In genomic region chr3:148894867-148895266, GRCm38 (mm10) we compare ENCODE assay signal across 13 mouse cellular contexts.
DNase-seq lines count a peak whose midpoint lies in the region; ATAC-seq and TF ChIP-seq lines count a peak whose summit lies in the region.
"Had no signal": no experiment of that assay in that cellular context is flagged by ENCODE, and none has a peak within 500 bp of the region (broad histone marks: within the 10 kb centered on the region; RNA-seq: fewer than 3 reads in every experiment).

No protein-coding gene starts in this region.

- H3K9ac ChIP-seq in heart, embryonic 11.5 days (ENCODE audit: low read depth, low read length) = no peak overlapping the region
- H3K9ac ChIP-seq in intestine, postnatal 0 days (ENCODE audit: low read depth, low read length) = no peak overlapping the region
- no peak overlapping the region for H3K9ac ChIP-seq in intestine, embryonic 16.5 days (ENCODE audit: low read depth, low read length)
- H3K9ac ChIP-seq: liver, postnatal 0 days; neural tube, embryonic 15.5 days had no signal

- ATAC-seq in heart, embryonic 11.5 days (replicated peaks; ENCODE audit: insufficient number of reproducible peaks, low FRiP score, low TSS enrichment) = no peak
- no peak for ATAC-seq in intestine, postnatal 0 days
- no peak for ATAC-seq in intestine, embryonic 16.5 days
- 0 out of 2 replicates have a peak, but pooled peaks have one; percentile 4 for ATAC-seq in common myeloid progenitor, adult 5-6 weeks (replicated peaks; ENCODE audit: low read depth, poor library complexity, severe bottlenecking)
- ATAC-seq: liver, postnatal 0 days had no signal

- H3K4me2 ChIP-seq in heart, embryonic 11.5 days = no peak overlapping the region
- H3K4me2 ChIP-seq in intestine, postnatal 0 days (replicated peaks; ENCODE audit: low read depth) = no peak overlapping the region
- H3K4me2 ChIP-seq in intestine, embryonic 16.5 days (ENCODE audit: low read depth, low read length) = no peak overlapping the region
- H3K4me2 ChIP-seq: neural tube, embryonic 15.5 days had no signal

- H3K36me3 ChIP-seq in heart, embryonic 10.5 days = peaks cover 5% of the 10 kb centered on the region; the same call in 1 of the 2 replicates
- H3K36me3 ChIP-seq in heart, embryonic 11.5 days (ENCODE audit: control insufficient read depth, insufficient read depth, low read length) = no peaks in the 10 kb centered on the region
- no peaks in the 10 kb centered on the region for H3K36me3 ChIP-seq in intestine, postnatal 0 days (ENCODE audit: control insufficient read depth, insufficient read depth)
- H3K36me3 ChIP-seq in intestine, embryonic 16.5 days (ENCODE audit: control insufficient read depth, insufficient read depth, low read length) = no peaks in the 10 kb centered on the region
- no peaks in the 10 kb centered on the region for H3K36me3 ChIP-seq in E14TG2a.4 (ENCODE audit: insufficient read depth, low read length)
- H3K36me3 ChIP-seq: G1E had no signal

- TF ChIP-seq CTCF in intestine, postnatal 0 days (IDR thresholded peaks at IDR 0.05; ENCODE audit: low read depth) = 0 out of 2 replicates have a peak, but pooled peaks have one; percentile 5
- TF ChIP-seq CTCF in E14TG2a.4 (conservative IDR thresholded peaks at IDR 0.05; ENCODE audit: low read length) = no peak

- DNase-seq in heart, embryonic 10.5 days (ENCODE audit: low spot score) = no peak
- no peak for DNase-seq in lung, postnatal 10 days
- DNase-seq: cerebellum, adult 9-11 months; liver, postnatal 0 days had no signal

- peak overlapping the region; percentile 59; the same call in 1 of the 2 replicates for H3K27ac ChIP-seq in heart, embryonic 10.5 days
- no peak overlapping the region; the same call in 1 of the 2 replicates for H3K27ac ChIP-seq in heart, embryonic 11.5 days (ENCODE audit: low read depth, low read length)
- no peak overlapping the region for H3K27ac ChIP-seq in intestine, postnatal 0 days (ENCODE audit: low read depth, low read length)
- H3K27ac ChIP-seq in intestine, embryonic 16.5 days (ENCODE audit: low read length) = no peak overlapping the region
- H3K27ac ChIP-seq: midbrain, embryonic 10.5 days; neural tube, embryonic 15.5 days had no signal

- H3K4me3 ChIP-seq in heart, embryonic 10.5 days = no peak overlapping the region
- H3K4me3 ChIP-seq in heart, embryonic 11.5 days (ENCODE audit: low read depth, low read length) = no peak overlapping the region
- no peak overlapping the region for H3K4me3 ChIP-seq in intestine, postnatal 0 days (ENCODE audit: low read depth, low read length)
- H3K4me3 ChIP-seq in intestine, embryonic 16.5 days (ENCODE audit: low read length) = no peak overlapping the region
- H3K4me3 ChIP-seq in E14TG2a.4 (replicated peaks; ENCODE audit: low read length) = peak overlapping the region; percentile 46
- H3K4me3 ChIP-seq: midbrain, embryonic 10.5 days; myocyte; neural tube, embryonic 15.5 days had no signal

- H3K27me3 ChIP-seq in heart, embryonic 10.5 days (ENCODE audit: insufficient read depth, poor library complexity, severe bottlenecking) = no peaks in the 10 kb centered on the region
- no peaks in the 10 kb centered on the region for H3K27me3 ChIP-seq in heart, embryonic 11.5 days (ENCODE audit: control insufficient read depth, insufficient read depth, low read length)
- H3K27me3 ChIP-seq in intestine, postnatal 0 days (replicated peaks; ENCODE audit: control insufficient read depth, insufficient read depth, low read length) = no peaks in the 10 kb centered on the region
- H3K27me3 ChIP-seq in intestine, embryonic 16.5 days (replicated peaks; ENCODE audit: control insufficient read depth, insufficient read depth, low read length) = no peaks in the 10 kb centered on the region
- H3K27me3 ChIP-seq in E14TG2a.4 (ENCODE audit: insufficient read depth, low read length) = no peaks in the 10 kb centered on the region
- H3K27me3 ChIP-seq: neural tube, embryonic 15.5 days had no signal

- H3K4me1 ChIP-seq in heart, embryonic 10.5 days = peaks cover 41% of the 10 kb centered on the region
- H3K4me1 ChIP-seq in heart, embryonic 11.5 days (ENCODE audit: control insufficient read depth, insufficient read depth, low read length) = peaks cover 12% of the 10 kb centered on the region
- H3K4me1 ChIP-seq in intestine, postnatal 0 days (replicated peaks; ENCODE audit: control insufficient read depth, insufficient read depth, low read length) = peaks cover 4% of the 10 kb centered on the region; the same call in 1 of the 2 replicates
- peaks cover 13% of the 10 kb centered on the region; the same call in 1 of the 2 replicates for H3K4me1 ChIP-seq in intestine, embryonic 16.5 days (ENCODE audit: control insufficient read depth, insufficient read depth, low read length)
- peaks cover 27% of the 10 kb centered on the region for H3K4me1 ChIP-seq in E14TG2a.4 (replicated peaks; ENCODE audit: low read depth, low read length)

- no peaks in the 10 kb centered on the region for H3K9me3 ChIP-seq in heart, embryonic 10.5 days
- H3K9me3 ChIP-seq in heart, embryonic 11.5 days (replicated peaks; ENCODE audit: control insufficient read depth, low read length) = no peaks in the 10 kb centered on the region
- H3K9me3 ChIP-seq in intestine, postnatal 0 days (ENCODE audit: control insufficient read depth) = no peaks in the 10 kb centered on the region
- no peaks in the 10 kb centered on the region for H3K9me3 ChIP-seq in intestine, embryonic 16.5 days (ENCODE audit: control insufficient read depth, low read length)
- no peaks in the 10 kb centered on the region for H3K9me3 ChIP-seq in E14TG2a.4 (ENCODE audit: low read length)
- H3K9me3 ChIP-seq: midbrain, embryonic 10.5 days; neural tube, embryonic 15.5 days had no signal

- WGBS in heart, embryonic 10.5 days = 67% methylated on average over 8 of the region's 8 CpGs
- 70% methylated on average over 8 of the region's 8 CpGs for WGBS in heart, embryonic 11.5 days (ENCODE audit: insufficient replicate concordance)
- 81% methylated on average over 8 of the region's 8 CpGs for WGBS in intestine, postnatal 0 days
- WGBS in intestine, embryonic 16.5 days = 79% methylated on average over 8 of the region's 8 CpGs
